Mouse (Mus musculus) erythroblast, embryonic 14.5 days (primary cell): ENCODE data around the gene Slc36a3. TPM values are rescaled to one million over a fixed set of nuclear protein-coding genes. Genes with fewer than 3 reads are reported as not detected.

Source experiments
- H3K27me3 ChIP-seq: 2 replicates; pipeline ENCODE4 v1.6.1; 2012; ENCODE audit warnings: inconsistent platforms; ENCODE audit not compliant: control insufficient read depth
- H3K36me3 ChIP-seq: 2 replicates; pipeline ENCODE4 v1.6.1; 2012; ENCODE audit warnings: mild to moderate bottlenecking, inconsistent platforms; ENCODE audit not compliant: control insufficient read depth
- H3K4me1 ChIP-seq: 2 replicates; pipeline ENCODE4 v1.6.1; 2012; ENCODE audit warnings: inconsistent platforms; ENCODE audit not compliant: control insufficient read depth
- H3K4me3 ChIP-seq: replicated peaks from 2 replicates; pipeline ENCODE3; 2012; ENCODE audit warnings: moderate library complexity, mild to moderate bottlenecking, inconsistent platforms
- H3K9me3 ChIP-seq: 2 replicates; pipeline ENCODE4 v1.6.1; 2012; ENCODE audit warnings: low read length, inconsistent platforms, mixed read lengths; ENCODE audit not compliant: control insufficient read depth
- GATA1 ChIP-seq: IDR thresholded peaks from 2 replicates; pipeline ENCODE4 v1.6.1; 2012; ENCODE audit warnings: low read length, inconsistent platforms, mixed read lengths
- TAL1 ChIP-seq: IDR thresholded peaks from 3 replicates; pipeline ENCODE4 v1.6.1; 2012; ENCODE audit warnings: low read length, inconsistent platforms, mixed read lengths
- polyA plus RNA-seq: library from polyadenylated mRNA; stranded (reverse); fragments of >175 nt; gene quantifications from 2 replicates; pipeline ENCODE4 v1.2.3, GENCODE M21; 2012

Gene Slc36a3
- polyA plus RNA-seq, 1 experiment, result not detected

DNA sequence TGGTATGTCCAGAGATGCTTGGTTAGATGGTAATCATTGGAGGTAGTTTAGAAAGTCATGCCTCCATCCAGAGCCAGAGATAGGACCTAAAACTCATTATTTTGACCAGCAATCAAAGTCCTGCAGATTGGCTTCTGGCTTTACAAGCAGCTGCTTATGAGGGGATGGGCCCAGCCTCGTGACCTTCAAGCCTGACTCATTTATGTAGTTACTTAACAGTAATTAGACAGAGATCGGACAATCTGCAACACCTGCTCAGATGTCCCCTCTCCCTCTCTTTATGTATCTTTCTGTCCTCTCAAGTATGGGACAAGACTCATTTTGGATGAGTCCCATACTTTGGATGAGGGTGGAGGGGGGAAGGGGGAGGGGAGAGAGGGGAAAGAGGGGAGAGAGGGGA lies 61.6 kb downstream of the Slc36a3 start:
- no peaks in the 10 kb centered on the region for H3K36me3 ChIP-seq
- no peaks in the 10 kb centered on the region for H3K27me3 ChIP-seq
- H3K9me3 ChIP-seq, result no peaks in the 10 kb centered on the region
- no peaks in the 10 kb centered on the region for H3K4me1 ChIP-seq
- H3K4me3 ChIP-seq, result no peak overlapping the region
- TF ChIP-seq GATA1 (no peak), TAL1 (no peak)

DNA sequence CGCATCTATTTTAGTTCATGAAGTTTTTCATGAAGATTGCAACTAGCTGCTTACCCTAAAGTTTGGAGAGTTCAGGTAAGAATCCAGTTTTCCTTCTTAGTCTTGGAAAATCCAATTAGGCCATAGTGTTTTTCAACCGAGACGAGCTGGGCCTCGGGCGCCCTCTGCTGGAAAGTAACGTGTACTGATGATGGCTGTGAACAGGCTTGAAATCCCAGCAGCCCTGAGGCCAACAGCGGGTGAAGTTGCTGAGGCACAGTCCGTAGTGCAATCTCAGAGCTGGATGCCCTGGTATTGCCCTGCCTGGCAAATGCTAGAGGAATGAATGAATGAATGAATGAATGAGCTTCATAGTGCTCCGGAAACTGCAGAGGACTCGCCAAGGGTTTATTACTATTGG lies 64.5 kb downstream of the Slc36a3 start:
- H3K4me1 ChIP-seq, result no peaks in the 10 kb centered on the region
- no peak for TF ChIP-seq TAL1
- TF ChIP-seq GATA1, result no peak
- no peak overlapping the region for H3K4me3 ChIP-seq
- no peaks in the 10 kb centered on the region for H3K27me3 ChIP-seq
- no peaks in the 10 kb centered on the region for H3K36me3 ChIP-seq
- H3K9me3 ChIP-seq, result no peaks in the 10 kb centered on the region

- no peaks in the 10 kb centered on the region for H3K27me3 ChIP-seq
- H3K36me3 ChIP-seq, result no peaks in the 10 kb centered on the region
- no peaks in the 10 kb centered on the region for H3K9me3 ChIP-seq
- no peaks in the 10 kb centered on the region for H3K4me1 ChIP-seq
- no peak overlapping the region for H3K4me3 ChIP-seq
- TF ChIP-seq GATA1, result no peak
- no peak for TF ChIP-seq TAL1
Measured at GRCm38 (mm10) chr11:55085396-55085795, 66.1 kb downstream of the Slc36a3 start.

GRCm38 (mm10) chr11:55084629-55085028 lies 66.9 kb downstream of the Slc36a3 start:
- Histone ChIP-seq H3K36me3 (no peaks in the 10 kb centered on the region), H3K4me3 (no peak overlapping the region), H3K27me3 (no peaks in the 10 kb centered on the region), H3K9me3 (no peaks in the 10 kb centered on the region), H3K4me1 (no peaks in the 10 kb centered on the region)
- TF ChIP-seq TAL1 (no peak), GATA1 (no peak)

GRCm38 (mm10) chr11:55081206-55081605 lies 70.3 kb downstream of the Slc36a3 start:
- Histone ChIP-seq H3K27me3 (peaks cover 16% of the 10 kb centered on the region), H3K36me3 (no peaks in the 10 kb centered on the region), H3K4me1 (peaks cover 2% of the 10 kb centered on the region), H3K4me3 (no peak overlapping the region), H3K9me3 (no peaks in the 10 kb centered on the region)
- no peak for TF ChIP-seq GATA1
- no peak for TF ChIP-seq TAL1

DNA sequence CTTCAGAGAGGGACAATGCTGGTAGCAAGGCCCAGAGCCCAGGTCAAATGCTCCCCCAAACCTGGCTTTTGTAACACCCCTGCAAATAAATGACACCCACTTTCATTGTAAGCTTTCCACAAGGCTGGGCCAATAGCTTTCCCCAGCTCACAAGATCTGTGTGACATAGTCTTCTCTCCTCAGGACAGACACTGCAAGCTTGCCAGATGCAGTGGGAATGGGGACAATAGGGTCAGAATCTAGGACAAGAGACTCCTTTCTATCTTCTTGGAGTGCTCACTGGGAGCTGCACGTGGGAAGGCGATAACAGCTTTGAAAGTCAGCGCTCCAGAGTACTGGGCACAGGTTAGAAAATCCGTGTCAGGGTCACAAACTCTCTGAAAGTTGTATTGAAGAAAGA lies 72.3 kb downstream of the Slc36a3 start:
- peaks cover 16% of the 10 kb centered on the region for H3K27me3 ChIP-seq
- TF ChIP-seq GATA1 (no peak), TAL1 (no peak)
- H3K36me3 ChIP-seq, result no peaks in the 10 kb centered on the region
- H3K4me3 ChIP-seq, result no peak overlapping the region
- peaks cover 2% of the 10 kb centered on the region for H3K4me1 ChIP-seq
- H3K9me3 ChIP-seq, result no peaks in the 10 kb centered on the region

DNA sequence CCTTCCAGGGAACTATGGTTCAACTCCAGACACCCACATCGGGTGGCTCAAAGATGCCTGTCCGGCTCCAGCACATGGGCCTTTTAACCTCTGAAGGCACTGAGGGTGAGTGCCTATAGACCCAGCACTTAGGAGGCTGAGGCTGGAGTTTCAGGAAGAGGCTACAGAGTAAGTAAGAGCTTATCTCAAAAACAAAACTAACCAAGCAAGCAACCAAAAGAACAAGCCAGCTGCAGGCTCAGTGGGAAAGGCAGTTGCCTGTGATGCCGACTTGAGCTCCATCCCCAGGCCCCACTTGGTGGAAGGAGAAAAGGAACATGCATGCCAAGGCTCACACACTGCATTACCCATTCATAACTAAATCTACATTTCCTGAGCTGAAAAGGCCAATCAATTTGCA lies 73.0 kb downstream of the Slc36a3 start:
- Histone ChIP-seq H3K36me3 (no peaks in the 10 kb centered on the region), H3K9me3 (no peaks in the 10 kb centered on the region), H3K4me1 (peaks cover 2% of the 10 kb centered on the region), H3K4me3 (no peak overlapping the region), H3K27me3 (peaks cover 16% of the 10 kb centered on the region)
- TF ChIP-seq TAL1 (no peak), GATA1 (no peak)

- TF ChIP-seq TAL1 (no peak), GATA1 (no peak)
- Histone ChIP-seq H3K4me1 (peaks cover 2% of the 10 kb centered on the region), H3K9me3 (no peaks in the 10 kb centered on the region), H3K27me3 (peaks cover 16% of the 10 kb centered on the region), H3K4me3 (peak within 1 kb of the TSS; percentile 50), H3K36me3 (no peaks in the 10 kb centered on the region)
Measured at GRCm38 (mm10) chr11:55077331-55078231, 73.9 kb downstream of the Slc36a3 start, which contains the start of gene Ccdc69. Gene Ccdc69 (minus strand): TSS chr11:55078131.

GRCm38 (mm10) chr11:55076234-55076633 lies 75.3 kb downstream of the Slc36a3 start:
- H3K4me1 ChIP-seq, result peaks cover 2% of the 10 kb centered on the region
- no peaks in the 10 kb centered on the region for H3K9me3 ChIP-seq
- no peaks in the 10 kb centered on the region for H3K36me3 ChIP-seq
- H3K27me3 ChIP-seq, result peaks cover 16% of the 10 kb centered on the region
- TF ChIP-seq TAL1 (no peak), GATA1 (no peak)
- H3K4me3 ChIP-seq, result no peak overlapping the region
